Mouse (Mus musculus) forebrain, embryonic 13.5 days (tissue): ENCODE data around the gene Abhd17a. TPM values are rescaled to one million over a fixed set of nuclear protein-coding genes. Genes with fewer than 3 reads are reported as not detected.
A peak's percentile ranks its signal among the peaks of the same experiment; 100 is the strongest.
"Not testable (repeated sequence)": the region's sequence is repeated elsewhere in the genome, so short reads cannot be mapped to it uniquely, and the experiment has no call there.

Experiments
- ATAC-seq: fragments of 200-750 bp; cut with Nextera tagmentation; 2 replicates; pipeline ENCODE4 v1.8.0; 2017
- H3K27ac ChIP-seq: fragments of 300-500 bp; sonication (generic); 2 replicates; pipeline ENCODE4 v1.5.1; 2015; ENCODE audit warnings: inconsistent platforms, mild to moderate bottlenecking, moderate library complexity
- H3K27me3 ChIP-seq: fragments of 300-500 bp; sonication (generic); 2 replicates; pipeline ENCODE4 v1.6.1; 2015; ENCODE audit warnings: mild to moderate bottlenecking, inconsistent platforms
- H3K36me3 ChIP-seq: fragments of 300-500 bp; sonication (generic); 2 replicates; pipeline ENCODE4 v1.6.1; 2015; ENCODE audit warnings: mild to moderate bottlenecking, inconsistent platforms; ENCODE audit not compliant: poor library complexity, severe bottlenecking
- H3K4me1 ChIP-seq: fragments of 300-500 bp; sonication (generic); 2 replicates; pipeline ENCODE4 v1.6.1; 2015; ENCODE audit warnings: inconsistent platforms
- H3K4me2 ChIP-seq: fragments of 300-500 bp; sonication (generic); 2 replicates; pipeline ENCODE4 v1.6.1; 2015; ENCODE audit warnings: inconsistent platforms, mild to moderate bottlenecking, moderate library complexity
- H3K4me3 ChIP-seq: fragments of 300-500 bp; sonication (generic); 2 replicates; pipeline ENCODE4 v1.5.1; 2015; ENCODE audit warnings: mild to moderate bottlenecking, inconsistent platforms
- H3K9ac ChIP-seq: fragments of 300-500 bp; sonication (generic); 2 replicates; pipeline ENCODE4 v1.6.1; 2015; ENCODE audit warnings: mild to moderate bottlenecking, inconsistent platforms
- H3K9me3 ChIP-seq: fragments of 300-500 bp; sonication (generic); replicated peaks from 2 replicates; pipeline ENCODE4 v1.6.1; 2016; ENCODE audit warnings: inconsistent platforms
- WGBS: fragments of 180-500 bp; shearing (Covaris S2); methylation state at CpG from one replicate; pipeline ENCODE4 v1.1.7; 2015; 5-methylcytosine and 5-hydroxymethylcytosine counted together
- polyA plus RNA-seq: library from polyadenylated mRNA; unstranded; fragments of >200 nt; fragmentation: Nextera tagmentation; extraction: Ambion mirVana; gene quantifications from 2 replicates; pipeline ENCODE4 v1.2.1, GENCODE M21; 2015

Abhd17a gene
- polyA plus RNA-seq, 1 experiment from 2014 or later: 72.3 TPM

- not testable (repeated sequence) for H3K9me3 ChIP-seq, H3K27ac ChIP-seq, H3K4me3 ChIP-seq, H3K4me2 ChIP-seq, ATAC-seq, H3K27me3 ChIP-seq
- WGBS: 83% methylated on average over 4 of the region's 4 CpGs
- peaks cover 25% of the 10 kb centered on the region for H3K4me1 ChIP-seq
- H3K36me3 ChIP-seq: peaks cover 47% of the 10 kb centered on the region
- H3K9ac ChIP-seq: 0 out of 2 replicates have a peak within 1 kb of the TSS, but pooled peaks have one; percentile 1
Measured at GRCm38 (mm10) chr10:80605721-80606120, 15.6 kb upstream of the Abhd17a start, which contains the start of gene Gm49322. Gene Gm49322 (plus strand): TSS chr10:80606021.

GRCm38 (mm10) chr10:80604988-80605387 is 14.8 kb upstream of the Abhd17a start:
- H3K27ac ChIP-seq: no peak overlapping the region
- no peak overlapping the region for H3K4me3 ChIP-seq
- peaks cover 40% of the 10 kb centered on the region for H3K36me3 ChIP-seq
- H3K9ac ChIP-seq: no peak overlapping the region
- H3K27me3 ChIP-seq: no peaks in the 10 kb centered on the region
- no peak for ATAC-seq
- H3K4me2 ChIP-seq: no peak overlapping the region
- 93% methylated on average over 2 of the region's 2 CpGs for WGBS
- peaks cover 25% of the 10 kb centered on the region for H3K4me1 ChIP-seq
- H3K9me3 ChIP-seq: no peaks in the 10 kb centered on the region

GRCm38 (mm10) chr10:80604001-80604509 is 13.9 kb upstream of the Abhd17a start:
- Histone ChIP-seq H3K9me3 (no peaks in the 10 kb centered on the region), H3K27me3 (no peaks in the 10 kb centered on the region), H3K4me1 (peaks cover 25% of the 10 kb centered on the region), H3K36me3 (peaks cover 31% of the 10 kb centered on the region), H3K4me3 (peak overlapping the region; percentile 60), H3K4me2 (peak overlapping the region; percentile 89), H3K27ac (no peak overlapping the region), H3K9ac (peak overlapping the region; percentile 66)
- 92% methylated on average over 7 of the region's 7 CpGs for WGBS
- no peak for ATAC-seq

- H3K27ac ChIP-seq: peak overlapping the region; percentile 80
- peak overlapping the region; percentile 60 for H3K4me3 ChIP-seq
- no peaks in the 10 kb centered on the region for H3K9me3 ChIP-seq
- H3K4me2 ChIP-seq: peak overlapping the region; percentile 89
- ATAC-seq: no peak; the same call in 1 of the 2 replicates
- peaks cover under 1% of the 10 kb centered on the region; the same call in 1 of the 2 replicates for H3K27me3 ChIP-seq
- peaks cover 25% of the 10 kb centered on the region for H3K4me1 ChIP-seq
- H3K9ac ChIP-seq: peak overlapping the region; percentile 66
- 34% methylated on average over 7 of the region's 7 CpGs for WGBS
- peaks cover 24% of the 10 kb centered on the region for H3K36me3 ChIP-seq
Measured at GRCm38 (mm10) chr10:80603364-80603763, 13.2 kb upstream of the Abhd17a start.

- H3K4me2 ChIP-seq: peak within 1 kb of the TSS; percentile 89
- H3K27me3 ChIP-seq: peaks cover 6% of the 10 kb centered on the region; the same call in 1 of the 2 replicates
- peak within 1 kb of the TSS; percentile 60 for H3K4me3 ChIP-seq
- under 1% methylated on average over 54 of the region's 54 CpGs for WGBS
- peaks cover 25% of the 10 kb centered on the region for H3K4me1 ChIP-seq
- H3K36me3 ChIP-seq: peaks cover 18% of the 10 kb centered on the region
- H3K9me3 ChIP-seq: no peaks in the 10 kb centered on the region
- H3K27ac ChIP-seq: peak within 1 kb of the TSS; percentile 80
- peak within 1 kb of the TSS; percentile 66 for H3K9ac ChIP-seq
- peak; percentile 97 for ATAC-seq
Measured at GRCm38 (mm10) chr10:80602698-80603325, 12.7 kb upstream of the Abhd17a start, which contains the start of the genes Scamp4 and Adat3. Gene Scamp4 (plus strand): TSS chr10:80602872. Gene Adat3 (plus strand): TSS chr10:80602880.

- H3K4me3 ChIP-seq: no peak overlapping the region
- ATAC-seq: no peak
- H3K27ac ChIP-seq: no peak overlapping the region
- no peaks in the 10 kb centered on the region for H3K36me3 ChIP-seq
- H3K9me3 ChIP-seq: no peaks in the 10 kb centered on the region
- H3K4me2 ChIP-seq: no peak overlapping the region
- H3K27me3 ChIP-seq: peaks cover 17% of the 10 kb centered on the region; the same call in 1 of the 2 replicates
- H3K4me1 ChIP-seq: no peaks in the 10 kb centered on the region
- 37% methylated on average over 4 of the region's 4 CpGs for WGBS
- H3K9ac ChIP-seq: no peak overlapping the region
Measured at GRCm38 (mm10) chr10:80596318-80596717, 6.2 kb upstream of the Abhd17a start.

GRCm38 (mm10) chr10:80589127-80589878 is 838 bp downstream of the Abhd17a start:
- Histone ChIP-seq H3K4me2 (peak overlapping the region; percentile 94), H3K27me3 (no peaks in the 10 kb centered on the region), H3K36me3 (peaks cover 26% of the 10 kb centered on the region), H3K4me3 (peak overlapping the region; percentile 90), H3K27ac (no peak overlapping the region), H3K9me3 (no peaks in the 10 kb centered on the region), H3K4me1 (peaks cover 26% of the 10 kb centered on the region), H3K9ac (peak overlapping the region; percentile 96)
- 23% methylated on average over 12 of the region's 12 CpGs for WGBS
- no peak for ATAC-seq

GRCm38 (mm10) chr10:80587305-80587657 is 2.9 kb downstream of the Abhd17a start:
- no peak overlapping the region for H3K27ac ChIP-seq

GRCm38 (mm10) chr10:80586407-80587304 is 3.5 kb downstream of the Abhd17a start:
- Histone ChIP-seq H3K4me2 (no peak overlapping the region), H3K9me3 (no peaks in the 10 kb centered on the region), H3K4me1 (peaks cover 26% of the 10 kb centered on the region), H3K27ac (no peak overlapping the region), H3K36me3 (peaks cover 39% of the 10 kb centered on the region), H3K27me3 (no peaks in the 10 kb centered on the region), H3K9ac (no peak overlapping the region), H3K4me3 (no peak overlapping the region)
- ATAC-seq: no peak
- 94% methylated on average over 41 of the region's 51 CpGs for WGBS

More at GRCm38 (mm10) chr10:80587305-80587657, 2.9 kb downstream of the Abhd17a start:
- 0 out of 2 replicates have a peak overlapping the region, but pooled peaks have one; percentile 16 for H3K9ac ChIP-seq
- H3K27me3 ChIP-seq: no peaks in the 10 kb centered on the region
- 41% methylated on average over 4 of the region's 4 CpGs for WGBS
- H3K4me2 ChIP-seq: no peak overlapping the region
- no peak for ATAC-seq
- H3K4me1 ChIP-seq: peaks cover 26% of the 10 kb centered on the region
- no peak overlapping the region for H3K4me3 ChIP-seq
- H3K9me3 ChIP-seq: no peaks in the 10 kb centered on the region
- H3K36me3 ChIP-seq: peaks cover 39% of the 10 kb centered on the region

GRCm38 (mm10) chr10:80585581-80585980 is 4.6 kb downstream of the Abhd17a start:
- Histone ChIP-seq H3K9ac (0 out of 2 replicates have a peak overlapping the region, but pooled peaks have one; percentile 8), H3K27me3 (no peaks in the 10 kb centered on the region), H3K4me3 (no peak overlapping the region), H3K27ac (no peak overlapping the region), H3K4me2 (no peak overlapping the region), H3K9me3 (no peaks in the 10 kb centered on the region), H3K4me1 (peaks cover 26% of the 10 kb centered on the region), H3K36me3 (peaks cover 39% of the 10 kb centered on the region)
- ATAC-seq: no peak
- WGBS: 98% methylated on average over 8 of the region's 8 CpGs
